Mouse (Mus musculus): ENCODE results near the gene Klk5. TPM values are rescaled to one million over a fixed set of nuclear protein-coding genes. Genes with fewer than 3 reads are reported as not detected.

The Klk5 gene
- polyA plus RNA-seq, 1 experiment = not detected

DNA sequence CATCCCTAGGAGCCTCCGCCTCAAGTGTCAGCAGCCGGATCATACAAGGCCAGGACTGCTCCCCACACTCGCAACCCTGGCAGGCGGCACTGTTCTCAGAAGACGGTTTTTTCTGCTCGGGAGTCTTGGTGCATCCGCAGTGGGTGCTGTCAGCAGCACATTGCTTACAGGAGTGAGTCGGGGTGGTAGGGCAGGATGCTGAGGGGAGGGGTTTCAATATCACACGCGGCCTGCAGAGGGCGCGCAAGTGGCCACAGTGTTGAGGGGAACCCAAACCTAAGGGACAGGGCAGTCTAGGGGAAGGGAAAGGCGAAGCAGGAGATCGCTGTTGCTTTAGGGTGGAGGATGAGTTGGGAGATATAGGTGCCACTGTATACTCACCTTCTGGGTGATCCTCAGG, 41.8 kb downstream of the Klk5 start:
- Histone ChIP-seq H3K4me3 (ENCODE audit: insufficient read depth, poor library complexity, severe bottlenecking) (no peak overlapping the region), H3K27me3 (ENCODE audit: control insufficient read depth, insufficient read depth, insufficient read length) (peaks cover 11% of the 10 kb centered on the region), H3K36me3 (ENCODE audit: control insufficient read depth, insufficient read depth) (no peaks in the 10 kb centered on the region), H3K79me3 (ENCODE audit: low read depth) (no peaks in the 10 kb centered on the region), H3K79me2 (ENCODE audit: control insufficient read depth, insufficient read depth) (no peaks in the 10 kb centered on the region), H3ac (ENCODE audit: control insufficient read depth, insufficient read length, low read depth) (no peak overlapping the region)
- TF ChIP-seq CTCF (IDR thresholded peaks at IDR 0.05; ENCODE audit: control insufficient read depth, insufficient read depth, insufficient read length) (peak; percentile 38), MAX (IDR thresholded peaks at IDR 0.05) (no peak)

DNA sequence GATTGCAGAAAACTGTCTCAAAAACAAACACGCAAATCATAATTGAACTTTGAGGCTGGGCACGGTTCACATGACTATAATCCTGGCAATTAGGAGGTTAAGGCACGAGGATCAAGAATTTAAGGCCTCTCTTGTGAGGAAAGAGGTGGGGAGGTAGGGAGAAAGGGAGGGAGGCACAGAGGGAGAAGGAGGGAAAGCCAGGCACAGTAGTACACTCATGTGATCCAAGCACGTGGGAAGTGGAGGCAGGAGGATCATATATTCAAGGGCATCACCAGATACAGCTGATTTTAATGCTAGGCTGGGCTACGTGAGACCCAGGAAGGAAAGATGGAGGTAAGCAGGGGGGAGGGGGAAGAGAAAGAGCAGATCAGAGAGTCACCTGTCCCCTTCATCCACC, 49.6 kb downstream of the Klk5 start:
- peaks cover 3% of the 10 kb centered on the region for H3K27me3 ChIP-seq (ENCODE audit: control insufficient read depth, insufficient read depth, insufficient read length)

DNA sequence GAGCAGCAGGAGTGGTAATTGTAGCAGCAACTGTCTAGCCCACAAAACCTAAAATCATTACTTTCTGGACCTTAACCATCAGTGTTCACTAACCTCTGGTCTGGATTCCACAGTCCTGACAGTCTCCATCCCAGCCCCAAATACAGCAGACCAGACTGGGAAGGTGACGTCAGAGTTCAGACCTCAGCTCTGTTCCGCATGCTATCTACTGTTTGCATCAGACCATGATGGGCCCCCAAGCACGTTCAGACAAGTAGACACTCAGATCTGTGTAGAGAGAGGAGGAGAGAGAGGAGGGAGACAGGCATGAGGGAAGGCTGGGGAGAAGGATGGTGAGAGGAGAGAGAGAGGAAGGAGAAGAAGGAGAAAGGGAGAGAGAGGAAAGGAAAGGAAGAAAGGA, 50.0 kb downstream of the Klk5 start:
- Histone ChIP-seq H3ac (ENCODE audit: control insufficient read depth, insufficient read length, low read depth) (no peak overlapping the region), H3K36me3 (ENCODE audit: control insufficient read depth, insufficient read depth) (no peaks in the 10 kb centered on the region), H3K4me3 (ENCODE audit: insufficient read depth, poor library complexity, severe bottlenecking) (no peak overlapping the region), H3K79me3 (ENCODE audit: low read depth) (no peaks in the 10 kb centered on the region), H3K79me2 (ENCODE audit: control insufficient read depth, insufficient read depth) (no peaks in the 10 kb centered on the region), H3K27me3 (ENCODE audit: control insufficient read depth, insufficient read depth, insufficient read length) (peaks cover 5% of the 10 kb centered on the region)
- TF ChIP-seq MAX (IDR thresholded peaks at IDR 0.05) = no peak
- TF ChIP-seq CEBPB (IDR thresholded peaks at IDR 0.05; ENCODE audit: low read depth) = no peak
- no peak for TF ChIP-seq FOSL1 (IDR thresholded peaks at IDR 0.05; ENCODE audit: insufficient read depth, low read length, poor library complexity, severe bottlenecking)
- TF ChIP-seq MYOG (IDR thresholded peaks at IDR 0.05; ENCODE audit: control insufficient read depth, extremely low read depth, insufficient read length) = no peak
- no peak for TF ChIP-seq MYOD1 (IDR thresholded peaks at IDR 0.05; ENCODE audit: control insufficient read depth, insufficient read length, low read depth)
- TF ChIP-seq USF1 (IDR thresholded peaks at IDR 0.05; ENCODE audit: low read depth) = no peak
- TF ChIP-seq CTCF (IDR thresholded peaks at IDR 0.05; ENCODE audit: control insufficient read depth, insufficient read depth, insufficient read length) = no peak

More for the DNA sequence above, 49.6 kb downstream of the Klk5 start:
- H3K36me3 ChIP-seq (ENCODE audit: control insufficient read depth, insufficient read depth) = no peaks in the 10 kb centered on the region
- H3K79me3 ChIP-seq (ENCODE audit: low read depth) = no peaks in the 10 kb centered on the region
- TF ChIP-seq MAX (IDR thresholded peaks at IDR 0.05) = no peak
- no peak for TF ChIP-seq MYOG (IDR thresholded peaks at IDR 0.05; ENCODE audit: control insufficient read depth, extremely low read depth, insufficient read length)
- TF ChIP-seq CEBPB (IDR thresholded peaks at IDR 0.05; ENCODE audit: low read depth) = no peak
- TF ChIP-seq CTCF (IDR thresholded peaks at IDR 0.05; ENCODE audit: control insufficient read depth, insufficient read depth, insufficient read length) = no peak
- TF ChIP-seq FOSL1 (IDR thresholded peaks at IDR 0.05; ENCODE audit: insufficient read depth, low read length, poor library complexity, severe bottlenecking) = no peak
- no peak for TF ChIP-seq USF1 (IDR thresholded peaks at IDR 0.05; ENCODE audit: low read depth)
- no peaks in the 10 kb centered on the region for H3K79me2 ChIP-seq (ENCODE audit: control insufficient read depth, insufficient read depth)
- H3ac ChIP-seq (ENCODE audit: control insufficient read depth, insufficient read length, low read depth) = no peak overlapping the region
- no peak overlapping the region for H3K4me3 ChIP-seq (ENCODE audit: insufficient read depth, poor library complexity, severe bottlenecking)

GRCm38 (mm10) chr7:43894836-43895235, 53.1 kb downstream of the Klk5 start:
- no peak for TF ChIP-seq MYOG (IDR thresholded peaks at IDR 0.05; ENCODE audit: control insufficient read depth, extremely low read depth, insufficient read length)
- peak; percentile 74 for TF ChIP-seq CTCF (IDR thresholded peaks at IDR 0.05; ENCODE audit: control insufficient read depth, insufficient read depth, insufficient read length)
- no peak for TF ChIP-seq MYOD1 (IDR thresholded peaks at IDR 0.05; ENCODE audit: control insufficient read depth, insufficient read length, low read depth)
- no peak for TF ChIP-seq USF1 (IDR thresholded peaks at IDR 0.05; ENCODE audit: low read depth)
- no peaks in the 10 kb centered on the region for H3K79me3 ChIP-seq (ENCODE audit: low read depth)
- H3K4me3 ChIP-seq (ENCODE audit: insufficient read depth, poor library complexity, severe bottlenecking) = no peak overlapping the region

More at GRCm38 (mm10) chr7:43894836-43895235, 53.1 kb downstream of the Klk5 start:
- peaks cover 4% of the 10 kb centered on the region for H3K27me3 ChIP-seq (ENCODE audit: control insufficient read depth, insufficient read depth, insufficient read length)
- H3K36me3 ChIP-seq (ENCODE audit: control insufficient read depth, insufficient read depth) = no peaks in the 10 kb centered on the region
- H3ac ChIP-seq (ENCODE audit: control insufficient read depth, insufficient read length, low read depth) = no peak overlapping the region
- no peaks in the 10 kb centered on the region for H3K79me2 ChIP-seq (ENCODE audit: control insufficient read depth, insufficient read depth)

Other genes with a start within 250 kb of the Klk5 start
- gene Zfp819, start 234.8 kb upstream of the Klk5 start, polyA plus RNA-seq (2012; fragmentation: generic; extraction: Trizol) = not detected
- not detected for gene Ceacam18, start 207.3 kb upstream of the Klk5 start, polyA plus RNA-seq (2012; fragmentation: generic; extraction: Trizol)
- not detected for gene Siglece, start 181.8 kb upstream of the Klk5 start, polyA plus RNA-seq (2012; fragmentation: generic; extraction: Trizol)
- 12.4 TPM for gene Ctu1, start 170.0 kb upstream of the Klk5 start, polyA plus RNA-seq (2012; fragmentation: generic; extraction: Trizol)
- not detected for gene Klk14, start 151.6 kb upstream of the Klk5 start, polyA plus RNA-seq (2012; fragmentation: generic; extraction: Trizol)
- gene Klk13, start 129.4 kb upstream of the Klk5 start, polyA plus RNA-seq (2012; fragmentation: generic; extraction: Trizol) = not detected
- gene Klk12, start 73.1 kb upstream of the Klk5 start, polyA plus RNA-seq (2012; fragmentation: generic; extraction: Trizol) = not detected
- not detected for gene Klk11, start 67.4 kb upstream of the Klk5 start, polyA plus RNA-seq (2012; fragmentation: generic; extraction: Trizol)
- gene Klk10, start 60.9 kb upstream of the Klk5 start, polyA plus RNA-seq (2012; fragmentation: generic; extraction: Trizol) = 2.1 TPM
- 0.16 TPM for gene Klk9, start 50.1 kb upstream of the Klk5 start, polyA plus RNA-seq (2012; fragmentation: generic; extraction: Trizol)
- gene Klk8, start 44.4 kb upstream of the Klk5 start, polyA plus RNA-seq (2012; fragmentation: generic; extraction: Trizol) = 0.36 TPM
- gene Klk7, start 30.7 kb upstream of the Klk5 start, polyA plus RNA-seq (2012; fragmentation: generic; extraction: Trizol) = not detected
- gene Klk6, start 17.5 kb upstream of the Klk5 start, polyA plus RNA-seq (2012; fragmentation: generic; extraction: Trizol) = 1.1 TPM
- gene Klk4, start 39.2 kb downstream of the Klk5 start, polyA plus RNA-seq (2012; fragmentation: generic; extraction: Trizol) = not detected
- gene Klk15, start 91.8 kb downstream of the Klk5 start, polyA plus RNA-seq (2012; fragmentation: generic; extraction: Trizol) = not detected
- gene Klk1b8, start 108.7 kb downstream of the Klk5 start, polyA plus RNA-seq (2012; fragmentation: generic; extraction: Trizol) = not detected
- gene Klk1b1, start 124.8 kb downstream of the Klk5 start, polyA plus RNA-seq (2012; fragmentation: generic; extraction: Trizol) = not detected
- not detected for gene Klk1b9, start 134.1 kb downstream of the Klk5 start, polyA plus RNA-seq (2012; fragmentation: generic; extraction: Trizol)
- gene Klk1b11, start 153.9 kb downstream of the Klk5 start, polyA plus RNA-seq (2012; fragmentation: generic; extraction: Trizol) = not detected
- gene Klk1b26, start 170.2 kb downstream of the Klk5 start, polyA plus RNA-seq (2012; fragmentation: generic; extraction: Trizol) = not detected
- not detected for gene Klk1b27, start 210.3 kb downstream of the Klk5 start, polyA plus RNA-seq (2012; fragmentation: generic; extraction: Trizol)